Mouse (Mus musculus) CH12.LX (cell line): ENCODE results near the gene 3110021N24Rik. TPM values are rescaled to one million over a fixed set of nuclear protein-coding genes. Genes with fewer than 3 reads are reported as not detected.

Experiments used
- DNase-seq: peaks from one replicate; pipeline ENCODE4 v3.0.0-alpha.2; 2013; ENCODE audit errors: extremely low read depth
- H3K27ac ChIP-seq: 2 replicates; pipeline ENCODE4 v1.5.1; 2012; ENCODE audit warnings: low read depth, mild to moderate bottlenecking, control low read depth, moderate library complexity; ENCODE audit not compliant: insufficient read depth
- H3K27me3 ChIP-seq: replicated peaks from 2 replicates; pipeline ENCODE3; 2012; ENCODE audit warnings: inconsistent platforms
- H3K36me3 ChIP-seq, 2 experiments: replicated peaks in 1 of 2; 2 replicates each; pipeline versions ENCODE3 to v1.6.1; 2012; ENCODE audit warnings: inconsistent platforms in 1 of 2, low read length in 1 of 2, mild to moderate bottlenecking in 1 of 2, mixed read lengths in 1 of 2, moderate library complexity in 1 of 2; ENCODE audit not compliant: control insufficient read depth in 1 of 2, insufficient read depth in 1 of 2
- H3K4me1 ChIP-seq, 2 experiments: 2 replicates each; pipeline ENCODE4 v1.6.1; 2012; ENCODE audit warnings: inconsistent platforms in 1 of 2, moderate library complexity in 1 of 2; ENCODE audit not compliant: insufficient read depth in 2 of 2, control insufficient read depth in 1 of 2
- H3K4me2 ChIP-seq: 2 replicates; pipeline ENCODE4 v1.6.1; 2012; ENCODE audit warnings: low read depth, mild to moderate bottlenecking, control low read depth; ENCODE audit not compliant: poor library complexity, insufficient read depth, severe bottlenecking
- H3K4me3 ChIP-seq, 3 experiments: fragments of 150-350 bp in 1 of 3; sonication (generic) in 1 of 3; replicated peaks in 1 of 3; 2 replicates each; pipeline versions ENCODE3 to v1.5.1; 2011 to 2012; ENCODE audit warnings: low read depth in 2 of 3, low read length in 2 of 3, mild to moderate bottlenecking in 2 of 3, moderate library complexity in 2 of 3, control low read depth in 1 of 3, improper control_type of control experiment in 1 of 3, inconsistent platforms in 1 of 3, mixed read lengths in 1 of 3; ENCODE audit not compliant: poor library complexity in 1 of 3
- H3K79me2 ChIP-seq: replicated peaks from 2 replicates; pipeline ENCODE4 v1.6.1; 2012; ENCODE audit warnings: mild to moderate bottlenecking, moderate library complexity; ENCODE audit not compliant: control insufficient read depth, poor library complexity, insufficient read depth, severe bottlenecking; ENCODE audit errors: extremely low read depth
- H3K9ac ChIP-seq: 2 replicates; pipeline ENCODE4 v1.6.1; 2012; ENCODE audit warnings: low read depth, mild to moderate bottlenecking, control low read depth, moderate library complexity; ENCODE audit not compliant: insufficient read depth
- H3K9me3 ChIP-seq: replicated peaks from 2 replicates; pipeline ENCODE3; 2012; ENCODE audit warnings: low read length, inconsistent platforms, mixed read lengths
- BHLHE40 ChIP-seq: IDR thresholded peaks from 2 replicates; pipeline ENCODE4 v1.6.1; 2011; ENCODE audit warnings: mild to moderate bottlenecking, low read depth, low read length, improper control_type of control experiment
- CHD1 ChIP-seq: IDR thresholded peaks from 2 replicates; pipeline ENCODE4 v1.6.1; 2012; ENCODE audit warnings: low read depth, low read length, improper control_type of control experiment, inconsistent platforms
- CHD2 ChIP-seq: IDR thresholded peaks from 2 replicates; pipeline ENCODE4 v1.6.1; 2011; ENCODE audit warnings: low read length, improper control_type of control experiment
- CTCF ChIP-seq, 2 experiments: IDR thresholded peaks in 1 of 2; conservative IDR thresholded peaks in 1 of 2; 2 replicates each; pipeline ENCODE4 v1.5.1; 2011 to 2012; ENCODE audit warnings: low read depth in 2 of 2, low read length in 2 of 2, improper control_type of control experiment in 1 of 2, inconsistent platforms in 1 of 2, mild to moderate bottlenecking in 1 of 2, moderate library complexity in 1 of 2
- E2F4 ChIP-seq: IDR thresholded peaks from 2 replicates; pipeline ENCODE4 v1.6.1; 2011; ENCODE audit warnings: low read depth, low read length, improper control_type of control experiment; ENCODE audit not compliant: insufficient replicate concordance
- ELF1 ChIP-seq: IDR thresholded peaks from 2 replicates; pipeline ENCODE4 v1.6.1; 2014; ENCODE audit warnings: low read depth, mild to moderate bottlenecking, inconsistent platforms, low read length, improper control_type of control experiment
- EP300 ChIP-seq: IDR thresholded peaks from 2 replicates; pipeline ENCODE4 v1.6.1; 2011; ENCODE audit warnings: low read length, improper control_type of control experiment
- ETS1 ChIP-seq: conservative IDR thresholded peaks from 2 replicates; pipeline ENCODE4 v1.6.1; 2012; ENCODE audit warnings: low read depth, mild to moderate bottlenecking, inconsistent platforms, low read length, improper control_type of control experiment, moderate library complexity
- GABPA ChIP-seq: IDR thresholded peaks from 2 replicates; pipeline ENCODE4 v1.6.1; 2012; ENCODE audit warnings: low read depth, low read length, improper control_type of control experiment, inconsistent platforms; ENCODE audit not compliant: insufficient replicate concordance
- HCFC1 ChIP-seq: IDR thresholded peaks from 2 replicates; pipeline ENCODE4 v1.6.1; 2012; ENCODE audit warnings: low read depth, mild to moderate bottlenecking, inconsistent platforms, low read length, improper control_type of control experiment
- IRF4 ChIP-seq: IDR thresholded peaks from 2 replicates; pipeline ENCODE4 v1.6.1; 2014; ENCODE audit warnings: low read depth, mild to moderate bottlenecking, inconsistent platforms, low read length, improper control_type of control experiment
- JUN ChIP-seq: IDR thresholded peaks from 2 replicates; pipeline ENCODE4 v1.6.1; 2011; ENCODE audit warnings: low read depth, mild to moderate bottlenecking, low read length, improper control_type of control experiment, moderate library complexity; ENCODE audit not compliant: insufficient read depth
- JUND ChIP-seq: conservative IDR thresholded peaks from 2 replicates; pipeline ENCODE4 v1.6.1; 2011; ENCODE audit warnings: low read depth, low read length, improper control_type of control experiment
- KAT2A ChIP-seq: IDR thresholded peaks from 2 replicates; pipeline ENCODE4 v1.6.1; 2012; ENCODE audit warnings: low read length, improper control_type of control experiment, inconsistent platforms; ENCODE audit not compliant: insufficient replicate concordance
- MAFK ChIP-seq: IDR thresholded peaks from 2 replicates; pipeline ENCODE4 v1.6.1; 2011; ENCODE audit warnings: low read length, improper control_type of control experiment; ENCODE audit not compliant: insufficient replicate concordance
- MAX ChIP-seq: IDR thresholded peaks from 2 replicates; pipeline ENCODE4 v1.6.1; 2011; ENCODE audit warnings: low read length, improper control_type of control experiment
- MAZ ChIP-seq: IDR thresholded peaks from 2 replicates; pipeline ENCODE4 v1.6.1; 2012; ENCODE audit warnings: low read depth, mild to moderate bottlenecking, inconsistent platforms, low read length, improper control_type of control experiment, moderate library complexity
- MEF2A ChIP-seq: IDR thresholded peaks from 2 replicates; pipeline ENCODE4 v1.6.1; 2014; ENCODE audit warnings: low read depth, mild to moderate bottlenecking, inconsistent platforms, low read length, improper control_type of control experiment, borderline replicate concordance
- MXI1 ChIP-seq: IDR thresholded peaks from 2 replicates; pipeline ENCODE4 v1.6.1; 2011; ENCODE audit warnings: mild to moderate bottlenecking, low read depth, low read length, improper control_type of control experiment
- MYC ChIP-seq: IDR thresholded peaks from 2 replicates; pipeline ENCODE4 v1.6.1; 2011; ENCODE audit warnings: low read depth, mild to moderate bottlenecking, improper control_type of control experiment, low read length
- NELFE ChIP-seq: IDR thresholded peaks from 2 replicates; pipeline ENCODE4 v1.6.1; 2011; ENCODE audit warnings: low read depth, low read length, improper control_type of control experiment
- NRF1 ChIP-seq: IDR thresholded peaks from 2 replicates; pipeline ENCODE4 v1.6.1; 2014; ENCODE audit warnings: low read depth, mild to moderate bottlenecking, inconsistent platforms, low read length, improper control_type of control experiment, moderate library complexity
- PAX5 ChIP-seq: IDR thresholded peaks from 2 replicates; pipeline ENCODE4 v1.6.1; 2012; ENCODE audit warnings: low read length, inconsistent platforms, mixed read lengths
- POLR2A ChIP-seq: IDR thresholded peaks from 2 replicates; pipeline ENCODE4 v1.6.1; 2011; ENCODE audit warnings: low read depth, mild to moderate bottlenecking, improper control_type of control experiment, low read length
- POLR2AphosphoS2 ChIP-seq: IDR thresholded peaks from 2 replicates; pipeline ENCODE4 v1.6.1; 2011; ENCODE audit warnings: low read depth, low read length, improper control_type of control experiment
- RAD21 ChIP-seq: IDR thresholded peaks from 2 replicates; pipeline ENCODE4 v1.6.1; 2011; ENCODE audit warnings: low read depth, mild to moderate bottlenecking, low read length, improper control_type of control experiment, moderate library complexity
- RCOR1 ChIP-seq: conservative IDR thresholded peaks from 2 replicates; pipeline ENCODE4 v1.6.1; 2012; ENCODE audit warnings: low read depth, mild to moderate bottlenecking, inconsistent platforms, low read length, improper control_type of control experiment
- SIN3A ChIP-seq: IDR thresholded peaks from 2 replicates; pipeline ENCODE4 v1.6.1; 2012; ENCODE audit warnings: low read length, improper control_type of control experiment, inconsistent platforms
- SMC3 ChIP-seq: IDR thresholded peaks from 2 replicates; pipeline ENCODE4 v1.6.1; 2011; ENCODE audit warnings: low read depth, low read length, improper control_type of control experiment
- TBP ChIP-seq: conservative IDR thresholded peaks from 2 replicates; pipeline ENCODE4 v1.6.1; 2011; ENCODE audit warnings: low read depth, low read length, improper control_type of control experiment
- TCF12 ChIP-seq: IDR thresholded peaks from 2 replicates; pipeline ENCODE4 v1.6.1; 2014; ENCODE audit warnings: low read depth, mild to moderate bottlenecking, inconsistent platforms, low read length, improper control_type of control experiment
- UBTF ChIP-seq: IDR thresholded peaks from 2 replicates; pipeline ENCODE4 v1.6.1; 2012; ENCODE audit warnings: low read depth, mild to moderate bottlenecking, inconsistent platforms, low read length, improper control_type of control experiment, moderate library complexity
- USF1 ChIP-seq: IDR thresholded peaks from 2 replicates; pipeline ENCODE4 v1.6.1; 2014; ENCODE audit warnings: low read depth, mild to moderate bottlenecking, inconsistent platforms, low read length, improper control_type of control experiment
- USF2 ChIP-seq: conservative IDR thresholded peaks from 2 replicates; pipeline ENCODE4 v1.6.1; 2011; ENCODE audit warnings: low read depth, low read length, improper control_type of control experiment
- ZC3H11A ChIP-seq: IDR thresholded peaks from 2 replicates; pipeline ENCODE4 v1.6.1; 2012; ENCODE audit warnings: low read depth, mild to moderate bottlenecking, inconsistent platforms, low read length, improper control_type of control experiment
- ZKSCAN1 ChIP-seq: IDR thresholded peaks from 2 replicates; pipeline ENCODE4 v1.6.1; 2012; ENCODE audit warnings: low read depth, inconsistent platforms, low read length, improper control_type of control experiment, borderline replicate concordance
- ZMIZ1 ChIP-seq: IDR thresholded peaks from 2 replicates; pipeline ENCODE4 v1.6.1; 2012; ENCODE audit warnings: low read depth, mild to moderate bottlenecking, inconsistent platforms, low read length, improper control_type of control experiment
- ZNF384 ChIP-seq: IDR thresholded peaks from 2 replicates; pipeline ENCODE4 v1.6.1; 2012; ENCODE audit warnings: low read depth, low read length, improper control_type of control experiment, inconsistent platforms
- dilution Hi-C: fragments of 300-500 bp; cut with MboI; formaldehyde crosslinking; loops from 2 replicates; pipeline ENCODE4 v1.14.3; 2020; ENCODE audit warnings: low sequenced_read_pairs; ENCODE audit not compliant: extremely low pct_unique_long_range_greater_than_20kb, extremely low pct_ligation_motif_present
- in situ Hi-C: fragments of 300-500 bp; cut with MboI; formaldehyde crosslinking; loops from 3 replicates; pipeline ENCODE4 v1.14.3; 2019; ENCODE audit warnings: low sequenced_read_pairs, low pct_ligation_motif_present, low pct_unique_long_range_greater_than_20kb, mixed read lengths
- polyA plus RNA-seq: library from polyadenylated mRNA; unstranded; fragments of >175 nt; gene quantifications from 2 replicates; pipeline ENCODE4 v1.2.1, GENCODE M21; 2012; ENCODE audit warnings: low read depth; ENCODE audit not compliant: insufficient read length
- total RNA-seq, 2 experiments: library from RNA; depleted of rRNA; stranded (reverse); fragments of 300-350 nt in 1 of 2; fragments of >200 nt in 1 of 2; gene quantifications; 2 replicates each; pipeline ENCODE4 v1.2.3; 2012 to 2014

Gene 3110021N24Rik
- total and polyA plus RNA-seq, 3 experiments = 0.17 TPM; not detected in 2

DNA sequence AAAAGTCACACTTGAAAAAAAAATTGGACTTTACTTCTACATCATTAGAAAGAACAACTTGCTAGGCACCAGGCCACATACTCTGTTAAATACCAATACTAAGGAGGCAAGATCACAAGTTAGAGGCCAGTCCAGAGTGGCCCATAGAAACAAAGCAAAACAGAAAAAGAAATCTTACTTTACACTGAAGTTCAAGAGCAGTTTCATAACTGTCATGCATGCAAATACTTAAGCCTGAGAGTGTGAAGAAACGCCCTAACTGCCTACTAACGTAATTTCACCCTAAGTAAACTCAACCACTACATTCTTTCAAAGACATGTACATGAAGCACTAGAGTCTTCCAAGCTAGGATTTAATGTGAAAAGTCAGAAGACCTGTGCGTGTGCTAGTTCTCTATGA lies 106.2 kb downstream of the 3110021N24Rik start:
- H3K79me2 ChIP-seq = peaks cover 5% of the 10 kb centered on the region
- H3K4me3 ChIP-seq = no peak overlapping the region
- H3K36me3 ChIP-seq = peaks cover 39 to 63% of the 10 kb centered on the region in 2 experiments
- H3K27ac ChIP-seq = peak overlapping the region; percentile 87
- dilution Hi-C loops = no loop called here
- no peaks in the 10 kb centered on the region for H3K27me3 ChIP-seq
- H3K4me2 ChIP-seq = peak overlapping the region; percentile 78
- no peaks in the 10 kb centered on the region for H3K9me3 ChIP-seq
- peak overlapping the region; percentile 24; the same call in 1 of the 2 replicates for H3K9ac ChIP-seq
- DNase-seq = peak; percentile 45
- peaks cover 8 to 38% of the 10 kb centered on the region in 2 experiments for H3K4me1 ChIP-seq
- in situ Hi-C loops = no loop called here
- TF ChIP-seq ZMIZ1 (no peak), NRF1 (no peak), MYC (no peak), CHD1 (peak; percentile 63; the same call in 1 of the 2 replicates), ZNF384 (no peak), BHLHE40 (no peak), ELF1 (no peak), CTCF (conservative IDR thresholded peaks at IDR 0.05 in 1 of 2, IDR thresholded peaks at IDR 0.05 in 1 of 2; ENCODE audit: low read depth in 2 of 2, low read length in 2 of 2) (no peak), RAD21 (no peak), USF1 (no peak), MAX (no peak), TBP (no peak), HCFC1 (no peak), E2F4 (no peak), ETS1 (peak; percentile 14; the same call in 1 of the 2 replicates), TCF12 (0 out of 2 replicates have a peak, but pooled peaks have one; percentile 20), SMC3 (no peak), UBTF (no peak), GABPA (no peak), SIN3A (peak; percentile 67; the same call in 1 of the 2 replicates), MEF2A (peak; percentile 46; the same call in 1 of the 2 replicates), JUND (0 out of 2 replicates have a peak, but pooled peaks have one; percentile 20), CHD2 (no peak), PAX5 (no peak), JUN (peak; percentile 23; the same call in 1 of the 2 replicates), POLR2A (no peak), POLR2AphosphoS2 (no peak), ZC3H11A (no peak), MAZ (no peak), IRF4 (peak; percentile 75), MAFK (no peak), EP300 (peak; percentile 36; the same call in 1 of the 2 replicates), KAT2A (no peak), NELFE (no peak), RCOR1 (no peak), ZKSCAN1 (no peak), USF2 (no peak), MXI1 (peak; percentile 53; the same call in 1 of the 2 replicates)
- TF ChIP-seq, all 38 proteins: peak for 10
